Mouse (Mus musculus) thymus, adult 2 months (tissue): ENCODE results near the gene S100a2. TPM values are rescaled to one million over a fixed set of nuclear protein-coding genes. Genes with fewer than 3 reads are reported as not detected.

Experiments
- DNase-seq: peaks from one replicate; pipeline ENCODE4 v3.0.0; 2021
- H3K27ac ChIP-seq: fragments of 200-500 bp; 2 replicates; pipeline ENCODE4 v1.5.1; 2012; ENCODE audit warnings: low read length, control low read depth; ENCODE audit not compliant: control insufficient read depth, insufficient read depth
- H3K27me3 ChIP-seq: fragments of 200-500 bp; 2 replicates; pipeline ENCODE4 v1.6.1; 2012; ENCODE audit warnings: mild to moderate bottlenecking, low read length, moderate library complexity, mixed read lengths; ENCODE audit not compliant: control insufficient read depth, insufficient read depth
- H3K36me3 ChIP-seq: fragments of 200-500 bp; 2 replicates; pipeline ENCODE4 v1.6.1; 2012; ENCODE audit warnings: mild to moderate bottlenecking, low read length, moderate library complexity; ENCODE audit not compliant: control insufficient read depth, insufficient read depth
- H3K4me1 ChIP-seq: fragments of 200-500 bp; replicated peaks from 2 replicates; pipeline ENCODE4 v1.6.1; 2012; ENCODE audit warnings: low read length; ENCODE audit not compliant: control insufficient read depth, insufficient read depth
- H3K4me3 ChIP-seq: fragments of 200-500 bp; 2 replicates; pipeline ENCODE4 v1.5.1; 2012; ENCODE audit warnings: mild to moderate bottlenecking, low read length, control low read depth, moderate library complexity; ENCODE audit not compliant: control insufficient read depth, insufficient read depth
- CTCF ChIP-seq: fragments of 200-500 bp; IDR thresholded peaks from 2 replicates; pipeline ENCODE4 v1.5.1; 2012; ENCODE audit warnings: mild to moderate bottlenecking, control low read depth, low read length, moderate library complexity, borderline replicate concordance; ENCODE audit not compliant: control insufficient read depth, poor library complexity, insufficient read depth; ENCODE audit errors: extremely low read depth
- POLR2A ChIP-seq: fragments of 200-500 bp; IDR thresholded peaks from 2 replicates; pipeline ENCODE4 v1.6.1; 2012; ENCODE audit warnings: mild to moderate bottlenecking, low read length, control low read depth, moderate library complexity; ENCODE audit not compliant: control insufficient read depth, poor library complexity, insufficient read depth; ENCODE audit errors: extremely low read depth
- WGBS: fragments of 180-500 bp; shearing (Covaris S2); methylation state at CpG from one replicate; pipeline ENCODE4 v1.1.7; 2018; 5-methylcytosine and 5-hydroxymethylcytosine counted together
- polyA plus RNA-seq: library from polyadenylated mRNA; depleted of rRNA; stranded (reverse); fragments of >200 nt; gene quantifications from 2 replicates; pipeline ENCODE4 v1.2.3, GENCODE M21; 2012

S100a2 gene
- polyA plus RNA-seq, 1 experiment, result not detected

- H3K4me3 ChIP-seq, result no peak overlapping the region
- no peaks in the 10 kb centered on the region for H3K36me3 ChIP-seq
- peaks cover 22% of the 10 kb centered on the region for H3K4me1 ChIP-seq
- no peak for DNase-seq
- no peak overlapping the region for H3K27ac ChIP-seq
- TF ChIP-seq POLR2A (no peak), CTCF (no peak)
- H3K27me3 ChIP-seq, result no peaks in the 10 kb centered on the region
- 33% methylated on average over 1 of the region's 1 CpGs for WGBS
Measured at GRCm38 (mm10) chr3:90617586-90617985, 27.5 kb downstream of the S100a2 start.

GRCm38 (mm10) chr3:90621552-90621951 is 31.5 kb downstream of the S100a2 start:
- no peaks in the 10 kb centered on the region for H3K36me3 ChIP-seq
- peaks cover 17% of the 10 kb centered on the region for H3K4me1 ChIP-seq
- no peaks in the 10 kb centered on the region for H3K27me3 ChIP-seq
- H3K27ac ChIP-seq, result no peak overlapping the region
- no peak for TF ChIP-seq CTCF
- TF ChIP-seq POLR2A, result no peak
- 28% methylated on average over 7 of the region's 7 CpGs for WGBS
- no peak for DNase-seq
- no peak overlapping the region for H3K4me3 ChIP-seq

- Histone ChIP-seq H3K27ac (no peak overlapping the region; the same call in 1 of the 2 replicates), H3K27me3 (no peaks in the 10 kb centered on the region), H3K36me3 (no peaks in the 10 kb centered on the region), H3K4me1 (peaks cover 17% of the 10 kb centered on the region), H3K4me3 (no peak overlapping the region)
- 19% methylated on average over 2 of the region's 2 CpGs for WGBS
- no peak for TF ChIP-seq CTCF
- TF ChIP-seq POLR2A, result no peak
- peak; percentile 46 for DNase-seq
Measured at GRCm38 (mm10) chr3:90623435-90624071, 33.5 kb downstream of the S100a2 start.

GRCm38 (mm10) chr3:90625496-90625895 is 35.4 kb downstream of the S100a2 start:
- no peak for DNase-seq
- Histone ChIP-seq H3K4me1 (peaks cover 17% of the 10 kb centered on the region), H3K27me3 (no peaks in the 10 kb centered on the region), H3K36me3 (no peaks in the 10 kb centered on the region), H3K27ac (no peak overlapping the region), H3K4me3 (no peak overlapping the region)
- TF ChIP-seq CTCF (no peak), POLR2A (no peak)
- 96% methylated on average over 5 of the region's 5 CpGs for WGBS

GRCm38 (mm10) chr3:90626266-90627021 is 36.4 kb downstream of the S100a2 start:
- 93% methylated on average over 9 of the region's 9 CpGs for WGBS
- no peak for DNase-seq
- Histone ChIP-seq H3K4me1 (peaks cover 14% of the 10 kb centered on the region), H3K27me3 (no peaks in the 10 kb centered on the region), H3K36me3 (no peaks in the 10 kb centered on the region), H3K4me3 (no peak overlapping the region), H3K27ac (no peak overlapping the region)
- TF ChIP-seq CTCF (no peak), POLR2A (no peak)

- 87% methylated on average over 5 of the region's 5 CpGs for WGBS
- Histone ChIP-seq H3K4me1 (peaks cover 10% of the 10 kb centered on the region), H3K4me3 (no peak overlapping the region), H3K27me3 (no peaks in the 10 kb centered on the region), H3K27ac (no peak overlapping the region), H3K36me3 (no peaks in the 10 kb centered on the region)
- no peak for DNase-seq
- no peak for TF ChIP-seq CTCF
- TF ChIP-seq POLR2A, result no peak
Measured at GRCm38 (mm10) chr3:90627366-90627765, 37.3 kb downstream of the S100a2 start.
